Mouse (Mus musculus): ENCODE results near the gene G3bp2. TPM values are rescaled to one million over a fixed set of nuclear protein-coding genes. Genes with fewer than 3 reads are reported as not detected.
A peak's percentile ranks its signal among the peaks of the same experiment; 100 is the strongest.

G3bp2 gene
- polyA plus RNA-seq, 1 experiment from 2014 or later: 240 TPM

DNA sequence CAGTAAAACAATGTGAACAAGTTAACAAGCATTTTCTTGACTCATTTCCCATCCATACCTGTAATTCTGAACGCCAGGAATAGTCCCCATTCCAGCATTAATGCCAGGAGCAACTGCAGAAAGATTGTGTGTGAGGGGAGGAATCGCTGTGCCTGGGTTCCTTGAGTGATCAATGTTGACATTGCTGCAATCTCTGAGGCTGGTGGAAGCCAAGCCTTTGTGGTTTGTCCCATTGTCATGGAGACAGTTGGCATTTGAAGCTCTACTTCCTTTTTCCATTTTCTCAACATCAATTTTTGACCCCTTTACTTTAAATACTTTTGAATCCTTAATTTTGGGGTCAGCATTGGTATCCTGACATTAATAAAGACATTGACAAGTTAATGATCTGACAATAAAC is 63.6 kb downstream of the G3bp2 start:
- DNase-seq (ENCODE audit: low spot score): no peak

- DNase-seq (ENCODE audit: low spot score): no peak
Measured at GRCm38 (mm10) chr5:92011756-92012155, 71.8 kb downstream of the G3bp2 start.

GRCm38 (mm10) chr5:92009827-92010226 is 73.7 kb downstream of the G3bp2 start:
- DNase-seq (ENCODE audit: low spot score): no peak

- DNase-seq (ENCODE audit: low spot score): peak; percentile 19
Measured at GRCm38 (mm10) chr5:92003011-92003410, 80.5 kb downstream of the G3bp2 start.

Other genes starting within 250 kb of the G3bp2 start
- 71.5 and 100 TPM in 2 replicates for gene Rchy1, start 120.7 kb downstream of the G3bp2 start, polyA plus RNA-seq (2015; fragmentation: Nextera tagmentation; extraction: Ambion mirVana)
- gene Odaph, start 96.2 kb downstream of the G3bp2 start, polyA plus RNA-seq (2015; fragmentation: Nextera tagmentation; extraction: Ambion mirVana): not detected in 2 replicates
- gene Cdkl2, start 39.8 kb downstream of the G3bp2 start, polyA plus RNA-seq (2015; fragmentation: Nextera tagmentation; extraction: Ambion mirVana): 1.7 and 1.9 TPM in 2 replicates
- gene Uso1, start 54.2 kb upstream of the G3bp2 start, polyA plus RNA-seq (2015; fragmentation: Nextera tagmentation; extraction: Ambion mirVana): 32.6 and 43.5 TPM in 2 replicates
- gene U90926, start 131.7 kb upstream of the G3bp2 start, polyA plus RNA-seq (2015; fragmentation: Nextera tagmentation; extraction: Ambion mirVana): 0.48 and 0.63 TPM in 2 replicates
- 1.1 and 1.5 TPM in 2 replicates for gene Ppef2, start 172.6 kb upstream of the G3bp2 start, polyA plus RNA-seq (2015; fragmentation: Nextera tagmentation; extraction: Ambion mirVana)
- gene Naaa, start 194.5 kb upstream of the G3bp2 start, polyA plus RNA-seq (2015; fragmentation: Nextera tagmentation; extraction: Ambion mirVana): 12.6 and 13.4 TPM in 2 replicates
- 35.5 and 41.4 TPM in 2 replicates for gene Sdad1, start 226.8 kb upstream of the G3bp2 start, polyA plus RNA-seq (2015; fragmentation: Nextera tagmentation; extraction: Ambion mirVana)
- 2.9 and 4.2 TPM in 2 replicates for gene Cxcl9, start 244.4 kb upstream of the G3bp2 start, polyA plus RNA-seq (2015; fragmentation: Nextera tagmentation; extraction: Ambion mirVana)
- gene Art3, start 248.1 kb upstream of the G3bp2 start, polyA plus RNA-seq (2015; fragmentation: Nextera tagmentation; extraction: Ambion mirVana): 4.2 and 6.5 TPM in 2 replicates

Measured in thymus, postnatal 0 days (tissue).